Mouse (Mus musculus): ENCODE results near the gene Ube2u.

GRCm38 (mm10) chr4:100462493-100463120 lies 16.0 kb upstream of the Ube2u start:
- no peak for TF ChIP-seq CTCF (IDR thresholded peaks at IDR 0.05; ENCODE audit: low read depth)
- TF ChIP-seq EP300 (IDR thresholded peaks at IDR 0.05; ENCODE audit: low read depth), result no peak

All from liver, embryonic 14.5 days (tissue).